Mouse (Mus musculus): ENCODE measurements around the gene Cpne9. TPM values are rescaled to one million over a fixed set of nuclear protein-coding genes. Genes with fewer than 3 reads are reported as not detected.
A peak's percentile ranks its signal among the peaks of the same experiment; 100 is the strongest.

The Cpne9 gene
- polyA plus RNA-seq, 1 experiment from 2014 or later = 1.5 TPM

GRCm38 (mm10) chr6:113343177-113344092 is 61.3 kb downstream of the Cpne9 start, which contains the start of gene Camk1:
Camk1 (minus strand) TSS chr6:113343984.
- Histone ChIP-seq H3K9me3 (replicated peaks) (no peaks in the 10 kb centered on the region), H3K27me3 (replicated peaks) (no peaks in the 10 kb centered on the region), H3K4me2 (peak within 1 kb of the TSS; percentile 79), H3K27ac (replicated peaks) (peak within 1 kb of the TSS; percentile 66), H3K36me3 (peaks cover 12% of the 10 kb centered on the region), H3K9ac (replicated peaks) (peak within 1 kb of the TSS; percentile 89), H3K4me3 (replicated peaks) (peak within 1 kb of the TSS; percentile 65), H3K4me1 (peaks cover 32% of the 10 kb centered on the region)
- ATAC-seq (ENCODE audit: low FRiP score) = peak; percentile 85
- 15% methylated on average over 32 of the region's 32 CpGs for WGBS

GRCm38 (mm10) chr6:113344321-113344720 is 62.2 kb downstream of the Cpne9 start:
- Histone ChIP-seq H3K4me1 (peaks cover 32% of the 10 kb centered on the region), H3K36me3 (peaks cover 3% of the 10 kb centered on the region), H3K9me3 (replicated peaks) (no peaks in the 10 kb centered on the region), H3K4me3 (replicated peaks) (no peak overlapping the region), H3K27me3 (replicated peaks) (no peaks in the 10 kb centered on the region), H3K4me2 (peak overlapping the region; percentile 79), H3K27ac (replicated peaks) (peak overlapping the region; percentile 66; the same call in 1 of the 2 replicates), H3K9ac (replicated peaks) (no peak overlapping the region)
- no peak for ATAC-seq (ENCODE audit: low FRiP score)
- WGBS = 54% methylated on average over 2 of the region's 2 CpGs

GRCm38 (mm10) chr6:113346897-113347296 is 64.8 kb downstream of the Cpne9 start:
- no peak overlapping the region for H3K9ac ChIP-seq (replicated peaks)
- no peaks in the 10 kb centered on the region for H3K9me3 ChIP-seq (replicated peaks)
- WGBS = 83% methylated on average over 4 of the region's 4 CpGs
- no peaks in the 10 kb centered on the region for H3K27me3 ChIP-seq (replicated peaks)
- peaks cover 25% of the 10 kb centered on the region for H3K4me1 ChIP-seq
- H3K4me2 ChIP-seq = no peak overlapping the region
- no peaks in the 10 kb centered on the region for H3K36me3 ChIP-seq
- no peak overlapping the region for H3K27ac ChIP-seq (replicated peaks)
- H3K4me3 ChIP-seq (replicated peaks) = no peak overlapping the region
- no peak for ATAC-seq (ENCODE audit: low FRiP score)

GRCm38 (mm10) chr6:113350538-113350937 is 68.4 kb downstream of the Cpne9 start:
- Histone ChIP-seq H3K4me2 (no peak overlapping the region), H3K4me1 (no peaks in the 10 kb centered on the region), H3K36me3 (no peaks in the 10 kb centered on the region), H3K27ac (replicated peaks) (no peak overlapping the region), H3K9me3 (replicated peaks) (no peaks in the 10 kb centered on the region), H3K27me3 (replicated peaks) (no peaks in the 10 kb centered on the region), H3K4me3 (replicated peaks) (no peak overlapping the region), H3K9ac (replicated peaks) (no peak overlapping the region)
- ATAC-seq (ENCODE audit: low FRiP score) = no peak

- WGBS = 94% methylated on average over 1 of the region's 1 CpGs
- Histone ChIP-seq H3K4me3 (replicated peaks) (no peak overlapping the region), H3K27ac (replicated peaks) (no peak overlapping the region), H3K27me3 (replicated peaks) (no peaks in the 10 kb centered on the region), H3K9ac (replicated peaks) (no peak overlapping the region), H3K9me3 (replicated peaks) (no peaks in the 10 kb centered on the region), H3K4me1 (no peaks in the 10 kb centered on the region), H3K36me3 (no peaks in the 10 kb centered on the region), H3K4me2 (no peak overlapping the region)
- ATAC-seq (ENCODE audit: low FRiP score) = no peak
These were observed 69.1 kb downstream of the Cpne9 start for GRCm38 (mm10) chr6:113351161-113351560.

- no peak overlapping the region for H3K9ac ChIP-seq (replicated peaks)
- ATAC-seq (ENCODE audit: low FRiP score) = no peak
- no peaks in the 10 kb centered on the region for H3K9me3 ChIP-seq (replicated peaks)
- H3K4me3 ChIP-seq (replicated peaks) = no peak overlapping the region
- H3K4me2 ChIP-seq = no peak overlapping the region
- no peaks in the 10 kb centered on the region for H3K4me1 ChIP-seq
- no peaks in the 10 kb centered on the region for H3K27me3 ChIP-seq (replicated peaks)
- 66% methylated on average over 10 of the region's 10 CpGs for WGBS
- H3K36me3 ChIP-seq = no peaks in the 10 kb centered on the region
- no peak overlapping the region for H3K27ac ChIP-seq (replicated peaks)
These were observed 69.5 kb downstream of the Cpne9 start for GRCm38 (mm10) chr6:113351653-113352052.

GRCm38 (mm10) chr6:113352820-113353219 is 70.7 kb downstream of the Cpne9 start:
- Histone ChIP-seq H3K4me3 (replicated peaks) (no peak overlapping the region), H3K9ac (replicated peaks) (no peak overlapping the region), H3K4me1 (no peaks in the 10 kb centered on the region), H3K9me3 (replicated peaks) (no peaks in the 10 kb centered on the region), H3K4me2 (no peak overlapping the region), H3K27ac (replicated peaks) (no peak overlapping the region), H3K36me3 (no peaks in the 10 kb centered on the region), H3K27me3 (replicated peaks) (no peaks in the 10 kb centered on the region)
- ATAC-seq (ENCODE audit: low FRiP score) = no peak
- 68% methylated on average over 3 of the region's 3 CpGs for WGBS

GRCm38 (mm10) chr6:113353696-113354095 is 71.6 kb downstream of the Cpne9 start:
- no peaks in the 10 kb centered on the region for H3K4me1 ChIP-seq
- H3K36me3 ChIP-seq = no peaks in the 10 kb centered on the region
- H3K9me3 ChIP-seq (replicated peaks) = no peaks in the 10 kb centered on the region
- 77% methylated on average over 3 of the region's 3 CpGs for WGBS
- no peak overlapping the region for H3K9ac ChIP-seq (replicated peaks)
- no peak overlapping the region for H3K27ac ChIP-seq (replicated peaks)
- H3K4me2 ChIP-seq = no peak overlapping the region
- H3K27me3 ChIP-seq (replicated peaks) = no peaks in the 10 kb centered on the region
- ATAC-seq (ENCODE audit: low FRiP score) = no peak
- H3K4me3 ChIP-seq (replicated peaks) = no peak overlapping the region

Other genes with a start within 250 kb of the Cpne9 start
- gene Thumpd3, start 236.1 kb upstream of the Cpne9 start, polyA plus RNA-seq (2015; fragmentation: Nextera tagmentation; extraction: Ambion mirVana) = 49.2 and 57.5 TPM in 2 replicates
- gene Setd5, start 204.9 kb upstream of the Cpne9 start, polyA plus RNA-seq (2015; fragmentation: Nextera tagmentation; extraction: Ambion mirVana) = 48.3 and 54.3 TPM in 2 replicates
- 45.6 and 54.6 TPM in 2 replicates for gene Lhfpl4, start 86.9 kb upstream of the Cpne9 start, polyA plus RNA-seq (2015; fragmentation: Nextera tagmentation; extraction: Ambion mirVana)
- 30.2 and 36.7 TPM in 2 replicates for gene Mtmr14, start 44.5 kb upstream of the Cpne9 start, polyA plus RNA-seq (2015; fragmentation: Nextera tagmentation; extraction: Ambion mirVana)
- gene Brpf1, start 24.8 kb downstream of the Cpne9 start, polyA plus RNA-seq (2015; fragmentation: Nextera tagmentation; extraction: Ambion mirVana) = 13.8 TPM in 2 replicates
- gene Ogg1, start 44.7 kb downstream of the Cpne9 start, polyA plus RNA-seq (2015; fragmentation: Nextera tagmentation; extraction: Ambion mirVana) = 9.3 and 10.1 TPM in 2 replicates
- 103 and 119 TPM in 2 replicates for gene Camk1, start 61.7 kb downstream of the Cpne9 start, polyA plus RNA-seq (2015; fragmentation: Nextera tagmentation; extraction: Ambion mirVana)
- 73.4 and 73.9 TPM in 2 replicates for gene Tada3, start 95.6 kb downstream of the Cpne9 start, polyA plus RNA-seq (2015; fragmentation: Nextera tagmentation; extraction: Ambion mirVana)
- 428 and 436 TPM in 2 replicates for gene Arpc4, start 95.8 kb downstream of the Cpne9 start, polyA plus RNA-seq (2015; fragmentation: Nextera tagmentation; extraction: Ambion mirVana)
- 10.3 and 11.3 TPM in 2 replicates for gene Ttll3, start 107.0 kb downstream of the Cpne9 start, polyA plus RNA-seq (2015; fragmentation: Nextera tagmentation; extraction: Ambion mirVana)
- gene Rpusd3, start 137.0 kb downstream of the Cpne9 start, polyA plus RNA-seq (2015; fragmentation: Nextera tagmentation; extraction: Ambion mirVana) = 20.0 and 24.6 TPM in 2 replicates
- gene Cidec, start 153.5 kb downstream of the Cpne9 start, polyA plus RNA-seq (2015; fragmentation: Nextera tagmentation; extraction: Ambion mirVana) = 0.24 TPM in 1 of 2 replicates, not detected in the other
- 103 TPM in 2 replicates for gene Jagn1, start 160.3 kb downstream of the Cpne9 start, polyA plus RNA-seq (2015; fragmentation: Nextera tagmentation; extraction: Ambion mirVana)
- 0.50 and 1.5 TPM in 2 replicates for gene Il17re, start 176.2 kb downstream of the Cpne9 start, polyA plus RNA-seq (2015; fragmentation: Nextera tagmentation; extraction: Ambion mirVana)
- 3.5 and 9.5 TPM in 2 replicates for gene Il17rc, start 189.1 kb downstream of the Cpne9 start, polyA plus RNA-seq (2015; fragmentation: Nextera tagmentation; extraction: Ambion mirVana)
- 87.9 and 106 TPM in 2 replicates for gene Creld1, start 201.0 kb downstream of the Cpne9 start, polyA plus RNA-seq (2015; fragmentation: Nextera tagmentation; extraction: Ambion mirVana)
- 10.2 and 12.8 TPM in 2 replicates for gene Prrt3, start 219.6 kb downstream of the Cpne9 start, polyA plus RNA-seq (2015; fragmentation: Nextera tagmentation; extraction: Ambion mirVana)
- 118 and 119 TPM in 2 replicates for gene Emc3, start 249.3 kb downstream of the Cpne9 start, polyA plus RNA-seq (2015; fragmentation: Nextera tagmentation; extraction: Ambion mirVana)
- gene Fancd2, start 249.4 kb downstream of the Cpne9 start, polyA plus RNA-seq (2015; fragmentation: Nextera tagmentation; extraction: Ambion mirVana) = 1.8 and 3.7 TPM in 2 replicates

Measured in neural tube, embryonic 15.5 days (tissue).